Mouse (Mus musculus): ENCODE results near the gene Ccdc155.

Ccdc155 gene

DNA sequence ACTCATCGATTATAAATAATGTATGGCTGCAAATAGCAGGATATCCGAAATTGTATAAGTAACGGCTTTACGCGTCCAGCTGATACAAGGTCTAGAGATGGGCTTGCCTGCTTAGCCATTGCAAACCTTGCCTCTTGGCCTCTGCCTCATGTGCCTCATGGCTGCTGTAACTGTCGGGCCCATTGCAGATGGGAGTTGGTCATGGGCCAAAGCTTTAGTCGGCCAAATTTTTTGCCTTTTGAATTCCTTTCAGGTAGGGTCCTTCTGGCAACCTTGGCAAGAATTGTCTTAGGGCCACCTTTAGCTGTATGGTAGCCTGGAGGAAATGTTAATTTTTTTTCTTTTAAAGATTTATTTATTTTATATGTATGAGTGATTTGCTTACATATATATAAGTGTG, 20.1 kb upstream of the Ccdc155 start:
- DNase-seq: no peak

DNA sequence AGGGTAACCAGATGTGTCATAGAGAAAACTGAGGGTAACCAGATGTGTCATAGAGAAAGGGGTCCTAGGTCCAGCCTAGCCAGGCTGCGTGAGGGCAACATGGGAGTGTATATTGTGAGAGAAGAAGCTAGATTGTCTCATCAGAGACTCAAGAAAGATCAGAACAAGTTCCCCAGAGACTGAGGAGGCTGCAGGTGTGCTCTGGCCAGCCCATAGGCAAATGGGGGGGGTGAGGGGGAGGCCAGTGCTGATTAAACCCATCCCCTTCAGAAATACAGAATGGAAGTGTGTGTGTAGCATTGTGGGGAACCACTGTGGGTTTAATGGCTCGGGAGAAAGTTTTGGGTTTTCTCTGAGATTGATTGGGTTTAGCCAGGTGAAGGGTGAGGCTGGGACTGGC, 17.0 kb upstream of the Ccdc155 start:
- DNase-seq: no peak

DNA sequence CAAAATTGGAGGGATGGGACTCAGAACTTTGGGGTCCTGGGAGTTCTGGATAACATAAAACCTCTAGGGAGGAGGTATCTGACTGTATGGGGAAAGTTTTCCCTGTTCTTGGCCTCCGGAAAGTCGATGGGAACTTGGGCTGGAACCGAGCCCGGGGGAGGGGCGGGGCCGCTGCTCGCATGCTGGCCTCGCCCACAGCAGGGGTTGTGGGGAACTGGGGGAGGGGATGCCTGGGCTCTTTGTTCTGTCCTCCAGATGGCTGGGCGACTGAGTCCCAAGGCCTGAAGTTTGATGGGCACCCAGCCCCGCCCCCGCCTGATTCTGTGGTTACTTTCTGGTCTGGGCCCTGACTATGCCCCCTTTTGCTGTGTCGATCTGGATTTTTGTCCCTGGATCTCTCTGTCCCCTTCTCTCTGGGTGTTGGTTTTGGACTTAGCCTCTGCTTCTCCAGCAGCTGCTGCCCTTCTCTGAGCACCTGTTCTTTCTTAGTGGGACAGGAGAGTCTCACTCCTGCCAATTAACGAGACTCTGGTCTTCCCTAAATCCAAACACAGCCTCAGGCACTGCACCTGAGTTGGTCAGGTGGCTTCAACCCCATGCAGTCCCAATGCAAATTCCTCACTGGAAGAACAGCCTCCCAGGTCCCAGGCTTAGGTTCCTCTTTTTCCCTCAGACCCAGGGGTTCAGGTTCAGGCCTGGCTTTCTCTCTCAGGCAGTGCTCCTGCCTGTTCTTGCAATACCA, 11.9 kb upstream of the Ccdc155 start:
- no peak for DNase-seq

DNA sequence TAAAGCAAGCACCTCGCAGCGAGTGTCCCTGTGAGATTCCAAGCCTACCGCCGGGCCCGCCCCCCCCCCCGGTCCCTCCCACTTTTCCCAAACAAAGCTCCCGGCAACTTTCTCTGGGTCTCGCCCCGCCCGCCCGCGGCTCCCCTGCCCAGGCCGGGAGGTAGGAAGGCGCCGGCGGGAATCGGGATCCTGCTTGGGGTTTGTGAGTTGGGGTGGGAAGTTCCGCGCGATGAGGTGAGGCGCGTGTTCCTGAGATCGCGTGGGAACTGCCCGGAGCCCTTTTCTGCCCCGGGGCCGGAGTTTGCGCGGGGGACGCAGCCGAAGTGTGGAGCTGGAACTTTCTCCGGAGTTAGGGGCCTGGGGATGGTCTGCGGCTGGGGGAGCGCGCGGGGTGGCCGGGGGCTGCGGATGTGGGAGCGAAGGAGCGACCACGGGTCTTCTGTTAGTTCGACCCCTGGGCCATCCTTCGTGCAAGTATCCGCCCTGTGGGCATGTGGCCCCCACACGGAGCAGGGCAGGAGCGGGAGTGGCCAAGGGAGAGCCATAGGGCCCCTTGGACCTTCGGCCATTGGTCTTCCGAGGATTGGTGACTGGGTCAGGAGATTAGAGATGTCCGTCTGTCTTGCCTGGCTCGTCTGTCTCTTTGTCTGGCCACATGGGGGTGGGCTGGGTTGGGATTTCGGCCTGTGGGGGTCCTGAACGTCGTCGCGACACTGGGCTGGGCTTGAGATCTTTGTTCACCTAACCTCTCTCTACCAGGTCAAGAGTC, 11.2 kb upstream of the Ccdc155 start, which contains the start of gene Tead2:
Tead2 (plus strand) TSS at position 81 of the 769 bp plus-strand sequence.
- DNase-seq: no peak

DNA sequence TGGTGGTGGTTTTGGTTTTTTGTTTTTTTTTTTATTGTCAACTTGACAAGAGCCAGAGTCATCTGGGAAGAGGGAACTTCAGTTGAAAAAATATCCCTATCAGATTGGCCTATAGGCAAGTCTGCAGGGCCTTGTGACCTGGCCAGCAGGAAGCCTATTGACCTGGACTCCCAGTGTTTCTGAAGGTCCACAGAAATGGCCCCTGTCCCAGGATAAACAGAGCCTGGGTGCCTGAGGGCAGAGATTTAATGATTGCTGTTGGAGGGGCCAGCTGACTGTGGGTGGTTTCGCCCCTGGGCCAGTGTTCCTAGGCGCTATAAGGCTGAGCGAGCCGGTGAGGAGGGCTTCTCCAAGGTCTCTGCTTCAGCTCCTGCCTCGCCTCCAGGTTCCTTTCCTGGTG, 9.0 kb upstream of the Ccdc155 start:
- no peak for DNase-seq

DNA sequence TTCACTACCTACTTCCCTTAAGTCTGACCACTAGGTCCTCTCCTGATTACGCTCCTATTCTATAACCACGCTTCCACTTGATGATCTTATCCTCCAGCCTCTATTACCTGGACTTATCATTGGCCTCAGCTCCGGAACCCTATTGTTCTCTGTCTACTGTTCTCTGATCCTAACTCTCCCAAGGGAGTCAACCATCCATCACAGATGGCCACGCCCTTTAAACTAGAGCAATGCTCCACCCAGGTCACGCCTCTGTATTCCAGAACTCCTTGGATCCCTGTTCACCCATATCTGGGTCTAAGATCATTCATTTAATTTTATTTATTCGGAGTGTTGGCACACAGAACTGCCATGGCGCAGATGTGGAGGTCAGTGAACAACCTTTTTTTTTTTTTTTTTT, 7.7 kb upstream of the Ccdc155 start:
- DNase-seq: no peak

DNA sequence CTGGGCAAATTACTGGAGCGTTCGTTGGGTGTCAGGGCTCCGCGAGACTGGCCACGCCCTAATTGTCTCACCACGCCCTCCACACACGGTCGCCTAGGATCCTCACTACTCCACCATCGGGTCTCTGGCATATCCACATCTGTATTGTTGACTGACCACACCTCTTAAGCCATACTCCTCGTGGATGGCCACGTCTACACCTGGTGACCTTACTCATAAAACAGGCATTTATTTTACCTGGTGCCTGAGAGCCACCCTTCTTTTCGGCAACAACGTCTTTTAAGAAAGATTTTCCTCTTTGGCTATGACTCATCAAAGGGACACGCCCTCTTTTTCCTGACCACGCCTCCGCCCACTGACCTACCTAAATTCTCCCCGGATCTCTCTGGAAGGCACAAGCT, 7.2 kb upstream of the Ccdc155 start, which contains the start of gene Dkkl1:
Dkkl1 (minus strand) TSS at position 297 of the 401 bp plus-strand sequence.
- DNase-seq: no peak

DNA sequence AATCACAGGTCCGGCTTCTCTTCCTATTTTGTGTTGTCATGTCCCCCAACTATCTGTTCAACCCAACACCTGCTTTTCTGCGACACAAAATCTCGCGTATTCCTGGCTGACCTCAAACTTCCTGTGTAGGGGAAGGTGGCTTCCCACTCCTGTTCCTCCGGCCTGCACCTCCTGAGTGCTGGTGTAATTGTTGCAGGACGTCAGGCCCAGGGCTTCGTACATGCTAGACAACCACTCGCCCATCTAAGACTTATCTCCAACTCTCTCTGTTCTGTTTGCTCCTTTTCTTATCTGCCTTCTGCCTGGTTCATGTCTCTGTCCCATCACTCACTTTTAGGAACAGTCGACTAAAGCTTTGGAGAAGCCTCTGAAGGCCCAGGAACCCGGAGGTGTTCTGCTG, 6.4 kb upstream of the Ccdc155 start:
- DNase-seq: no peak

DNA sequence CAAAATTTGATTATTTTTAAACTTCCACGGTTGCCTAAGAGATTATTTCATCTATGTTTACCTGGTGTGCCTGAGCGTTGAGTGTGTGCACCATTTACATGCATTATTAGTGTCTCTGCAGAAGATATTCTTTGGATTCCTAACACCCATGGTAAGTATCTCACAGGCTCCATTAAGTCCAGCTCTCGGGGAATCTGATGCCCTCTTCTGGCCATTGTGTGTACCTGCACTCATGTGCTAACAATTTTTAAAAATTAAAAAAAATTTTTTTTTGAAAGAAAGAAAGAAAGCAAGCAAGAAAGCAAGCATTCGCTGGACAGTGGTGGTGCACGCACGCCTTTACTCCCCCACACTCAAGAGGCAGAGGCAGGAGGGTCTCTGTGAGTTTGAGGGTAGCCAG, 3.6 kb upstream of the Ccdc155 start:
- DNase-seq: no peak

DNA sequence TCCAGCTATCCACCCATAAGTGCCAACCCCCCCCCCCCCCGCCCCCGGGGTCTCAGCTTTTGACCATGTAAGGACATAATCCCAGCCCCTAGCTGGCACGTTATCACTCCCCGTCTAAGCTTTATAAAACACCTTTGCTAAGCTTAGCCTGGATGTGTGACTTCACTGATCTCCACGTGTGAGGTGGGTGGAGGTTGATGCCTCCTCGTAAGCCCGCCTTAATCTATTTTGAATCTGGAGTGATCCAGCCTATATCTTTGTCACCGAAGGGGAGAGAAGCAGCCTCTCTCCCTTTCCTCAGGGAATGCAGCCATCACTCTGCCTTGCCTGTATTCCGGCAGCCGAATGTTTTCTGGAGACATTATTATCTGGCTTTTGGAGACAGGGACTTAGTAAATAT, 2.0 kb downstream of the Ccdc155 start:
- DNase-seq: no peak

DNA sequence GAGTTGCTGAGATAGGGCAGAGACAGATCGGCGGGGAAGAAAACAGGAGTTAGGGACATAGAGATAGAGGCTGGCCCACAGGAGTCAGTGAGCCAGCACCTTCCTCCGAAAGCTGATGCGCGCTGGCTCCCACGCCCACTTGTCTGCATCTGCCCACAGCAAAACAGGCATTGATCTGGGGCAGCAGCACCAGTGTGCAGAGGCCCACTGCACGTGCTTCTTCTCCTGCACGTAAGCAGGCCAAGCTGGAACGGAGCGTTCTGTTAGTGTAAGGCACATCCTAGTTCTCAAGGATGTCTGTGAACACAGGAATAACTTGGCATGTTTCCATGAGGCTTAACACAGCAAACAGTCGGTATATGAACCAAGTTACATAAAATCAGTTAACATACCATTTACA, 5.7 kb downstream of the Ccdc155 start:
- no peak for DNase-seq

DNA sequence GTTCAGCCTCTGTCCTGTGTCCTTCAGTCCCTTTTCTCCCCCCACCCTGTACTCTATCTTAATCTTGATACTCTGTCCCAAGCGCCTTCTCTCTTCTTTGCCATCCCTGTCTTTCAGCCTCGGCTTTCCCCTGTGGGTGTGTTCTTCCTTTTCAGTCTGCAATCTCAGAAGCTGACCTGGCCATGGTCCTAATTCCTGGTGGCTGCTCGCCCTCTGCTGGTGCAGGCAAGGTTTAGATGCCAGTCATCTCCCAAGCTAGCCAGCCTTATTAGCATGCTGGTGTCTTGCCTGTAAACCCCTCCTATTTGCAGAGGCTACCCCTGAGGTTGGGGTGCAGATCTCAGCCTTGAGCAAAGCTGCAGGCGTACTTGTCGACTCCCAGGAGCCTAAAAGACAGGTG, 6.3 kb downstream of the Ccdc155 start:
- DNase-seq: no peak

DNA sequence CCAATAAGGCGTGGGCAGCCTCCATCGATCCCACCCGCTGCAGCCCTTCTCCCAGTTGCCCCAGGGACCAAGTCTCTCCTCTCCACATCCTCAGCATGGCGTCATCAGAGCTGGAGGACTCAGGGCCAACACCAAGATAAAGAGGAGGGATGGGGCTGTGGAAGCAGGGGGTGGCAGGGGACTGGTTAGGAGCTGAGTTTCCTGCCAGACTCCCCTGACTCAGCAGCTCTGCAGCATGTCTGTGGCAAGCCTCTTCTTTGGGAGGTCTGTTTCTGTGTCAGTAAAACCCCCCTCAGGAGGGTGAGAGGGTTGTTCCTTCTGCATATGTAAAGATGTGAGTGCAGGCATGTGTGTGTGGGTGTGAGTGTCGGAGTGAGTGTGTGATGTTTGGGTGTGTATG, 7.7 kb downstream of the Ccdc155 start:
- DNase-seq: no peak

DNA sequence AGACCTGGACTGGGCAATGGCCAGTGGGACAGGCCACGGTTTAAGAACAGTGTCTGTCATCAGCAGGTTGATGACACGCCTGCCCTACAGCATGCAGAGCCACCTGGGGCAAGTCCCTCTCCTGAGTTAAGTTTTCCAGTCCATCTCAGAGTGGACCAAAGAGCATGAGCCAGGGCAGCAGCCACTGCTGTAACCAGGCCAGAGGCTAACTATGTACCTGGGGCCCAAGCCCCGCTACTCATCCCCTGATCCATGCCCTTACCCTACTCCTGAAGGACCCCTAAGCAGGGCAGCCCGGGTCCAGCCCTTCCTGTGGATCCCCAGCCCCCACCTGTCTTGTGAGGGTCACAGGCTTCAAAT, 8.5 kb downstream of the Ccdc155 start:
- no peak for DNase-seq

DNA sequence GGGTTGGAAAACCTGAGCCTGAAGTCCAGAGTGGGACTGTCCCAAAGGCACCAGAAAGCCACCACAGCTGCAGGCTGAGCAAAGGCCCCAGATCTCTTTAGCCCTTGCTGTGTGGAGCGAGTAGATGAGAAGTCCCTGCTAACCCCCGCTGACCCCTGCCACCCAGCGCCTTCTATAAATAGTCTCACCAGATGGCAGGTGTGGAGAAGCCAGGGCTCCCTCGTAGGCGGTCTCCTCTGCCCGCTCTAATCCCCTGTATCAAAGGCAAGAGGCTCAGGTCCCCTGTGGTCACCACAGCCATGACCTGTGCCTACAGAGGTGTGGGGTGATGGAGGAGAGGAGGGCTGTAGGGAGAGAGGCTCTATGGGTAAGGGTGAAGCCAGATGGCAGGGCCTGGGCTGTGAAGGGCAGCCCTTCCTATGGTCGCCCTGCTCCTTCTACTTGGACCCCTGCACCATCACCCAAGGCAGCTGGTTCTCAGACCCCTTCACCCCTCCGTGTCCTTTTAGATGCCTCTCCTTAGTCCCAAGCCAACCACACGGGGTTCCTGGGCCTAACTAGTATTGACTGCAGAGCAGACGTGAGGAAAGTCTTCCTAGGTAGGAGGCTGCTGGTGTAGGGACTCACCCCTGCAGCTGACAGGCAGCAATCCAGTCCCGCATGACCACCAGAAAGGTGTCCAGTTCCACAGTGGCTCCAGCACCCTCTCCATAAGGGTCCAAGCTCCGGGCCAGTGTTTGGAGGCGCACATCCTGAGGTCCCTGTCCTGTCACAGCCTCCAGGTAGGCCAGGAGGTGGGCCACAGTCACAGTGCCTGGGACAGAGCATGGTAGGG, 9.1 kb downstream of the Ccdc155 start:
- DNase-seq: no peak

DNA sequence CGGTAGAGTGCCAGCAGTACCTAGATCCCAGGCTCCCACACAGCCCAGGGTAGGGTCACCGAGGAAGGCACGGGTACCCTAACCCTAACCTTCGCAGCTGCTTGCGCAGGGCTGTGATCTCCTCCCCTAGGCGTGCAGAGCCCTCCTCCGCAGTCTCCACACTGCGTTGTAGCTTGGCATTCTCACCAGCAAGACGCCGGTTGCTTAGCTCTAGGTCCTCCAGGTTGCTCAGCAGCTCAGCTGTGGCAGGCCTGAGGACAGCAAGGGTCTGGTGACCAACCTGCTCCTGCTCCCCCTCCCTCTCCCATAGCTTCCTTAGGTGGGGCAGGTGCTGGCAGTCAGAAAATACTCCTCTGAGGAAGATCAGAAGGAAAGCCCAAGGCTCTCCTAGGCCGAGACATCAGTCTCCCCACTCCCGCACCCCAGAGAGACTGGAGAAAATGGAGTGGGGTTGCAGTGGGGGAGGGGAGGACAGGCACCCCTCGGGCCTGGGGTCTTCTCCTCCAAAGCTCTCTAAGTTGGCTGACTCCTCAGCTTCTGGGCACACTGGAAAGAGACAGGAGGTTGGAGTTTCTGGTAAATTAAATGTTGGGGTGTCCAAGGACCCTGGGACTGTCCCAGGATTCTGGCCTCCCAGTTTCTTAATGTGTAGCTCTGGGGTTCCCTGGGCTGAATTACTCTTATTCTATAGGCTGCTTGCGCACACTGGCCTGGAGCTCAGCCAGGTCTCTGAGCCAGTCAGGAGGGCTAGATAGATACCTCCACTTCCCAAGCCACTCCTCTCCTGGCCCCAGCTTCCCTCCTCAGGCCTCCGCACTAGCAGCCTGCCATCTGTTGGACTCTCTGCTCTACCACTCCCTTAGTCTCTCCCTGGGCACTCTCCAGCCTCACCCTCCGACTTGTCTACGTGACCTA, 10.6 kb downstream of the Ccdc155 start:
- no peak for DNase-seq

DNA sequence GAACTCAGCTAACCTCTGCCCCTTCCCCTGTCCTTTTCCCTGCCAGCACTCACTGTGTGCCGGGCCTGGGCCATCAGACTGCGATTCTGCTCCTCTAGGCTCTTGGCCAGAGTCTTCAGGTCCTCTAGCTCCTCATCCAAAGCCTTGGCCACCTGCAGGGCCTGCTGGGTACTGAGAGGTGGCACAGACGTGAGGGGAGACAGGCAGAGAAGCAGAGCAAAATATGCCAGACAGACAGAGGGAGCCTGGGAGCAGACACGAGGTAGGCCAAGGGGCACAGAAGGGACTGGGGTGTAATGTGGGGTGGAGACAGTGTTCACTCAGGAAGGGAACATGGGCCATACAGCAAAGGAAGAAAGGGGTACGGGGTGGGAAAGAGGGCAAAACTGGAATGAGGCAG, 11.3 kb downstream of the Ccdc155 start:
- no peak for DNase-seq

DNA sequence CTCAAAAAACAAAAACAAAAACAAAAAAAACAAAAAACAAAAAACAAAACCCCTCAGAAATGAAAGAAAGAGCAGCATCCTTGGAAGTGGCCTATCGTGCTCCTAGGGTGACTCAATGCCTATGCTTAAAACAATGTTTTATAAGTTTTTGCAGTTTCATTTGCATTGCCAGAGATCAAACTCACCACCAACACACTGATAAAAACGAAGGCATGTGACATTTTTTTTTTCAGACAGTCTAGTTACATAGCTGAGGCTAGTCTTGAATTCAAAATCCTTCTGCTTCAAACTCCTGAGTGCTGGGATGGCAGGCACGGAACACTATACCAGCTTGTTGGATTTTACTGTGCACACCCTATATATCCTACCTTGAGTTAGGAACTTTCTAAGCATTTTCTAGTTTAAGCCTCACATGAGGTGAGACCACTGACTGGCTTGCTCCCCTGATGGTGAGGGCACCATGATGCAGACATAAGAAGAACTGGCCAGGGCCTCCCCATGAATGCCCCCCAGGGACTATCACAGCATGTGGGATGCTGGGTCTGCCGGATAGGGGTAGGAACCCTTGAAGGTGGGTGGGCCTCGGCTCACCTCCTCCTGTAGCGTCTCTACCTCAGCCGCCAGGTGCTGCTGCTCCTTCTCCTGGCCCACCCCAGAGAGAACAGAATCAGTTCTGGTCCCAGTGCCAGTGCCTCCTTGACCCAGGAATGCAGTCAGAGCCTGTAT, 11.9 kb downstream of the Ccdc155 start:
- no peak for DNase-seq

DNA sequence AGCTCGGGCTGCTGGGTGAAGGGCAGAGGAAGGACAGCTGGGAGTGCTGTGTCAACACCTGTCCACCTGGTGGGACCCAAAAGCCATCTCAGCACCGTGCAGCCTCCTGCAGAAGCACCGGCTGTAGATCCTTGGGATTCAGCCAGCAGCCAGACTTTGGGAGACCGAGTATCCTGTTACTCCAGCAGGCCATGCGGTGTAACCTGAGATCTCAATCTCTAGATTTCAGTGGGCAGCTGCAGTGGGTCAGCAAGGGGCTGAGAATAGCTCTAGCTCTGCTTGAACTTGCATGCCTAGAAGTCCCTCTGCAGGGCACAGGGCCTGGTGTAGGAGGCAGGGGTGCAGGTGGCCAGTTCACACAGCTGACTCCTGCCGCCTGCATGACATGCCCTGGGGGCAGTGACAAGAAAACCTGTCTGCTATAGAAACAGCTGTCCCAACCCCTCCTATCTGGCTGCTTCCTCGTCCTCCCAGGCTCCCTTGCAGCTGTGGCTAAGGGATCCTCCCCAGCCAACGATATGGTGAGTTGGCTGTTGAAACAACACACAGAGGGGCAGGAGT, 12.8 kb downstream of the Ccdc155 start:
- DNase-seq: no peak

DNA sequence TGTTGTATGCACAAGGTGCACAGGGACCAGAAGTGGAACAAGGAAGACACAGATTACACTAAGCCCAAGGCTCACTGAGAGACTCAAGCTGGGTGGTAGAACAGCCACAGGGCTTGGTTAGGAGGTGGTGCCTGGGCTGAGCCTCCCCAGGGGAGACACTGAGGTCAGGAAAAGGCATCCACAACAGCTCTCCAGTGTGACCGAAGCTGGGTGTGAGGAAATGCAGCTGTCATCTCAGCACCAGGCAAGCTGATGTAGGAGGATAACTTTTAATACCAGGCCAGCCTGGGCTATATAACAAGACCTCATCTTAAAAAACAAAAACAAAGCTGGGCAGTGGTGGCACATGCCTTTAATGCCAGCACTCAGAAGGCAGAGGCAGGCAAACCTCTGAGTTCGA, 13.5 kb downstream of the Ccdc155 start:
- no peak for DNase-seq

DNA sequence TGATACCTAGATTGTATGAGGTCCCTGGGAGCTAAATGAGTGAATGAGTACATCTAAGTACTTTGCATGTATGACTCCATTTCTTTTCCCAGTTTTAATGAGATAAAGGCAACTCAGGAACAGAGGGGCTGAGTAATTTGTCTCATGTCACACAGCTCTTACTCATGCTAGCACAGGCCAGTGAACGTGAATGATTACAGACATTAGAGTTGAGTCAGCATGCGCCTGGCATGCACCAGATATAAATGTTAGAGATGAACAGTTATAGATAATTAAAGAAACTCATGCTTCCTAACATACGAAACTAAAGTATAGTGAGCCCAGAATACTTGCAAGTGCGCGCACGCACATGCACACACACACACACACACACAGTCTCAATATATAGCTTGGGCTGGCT, 14.5 kb downstream of the Ccdc155 start:
- no peak for DNase-seq
